Mouse (Mus musculus) 3T3-L1 (cell line): ENCODE data around the gene Auts2.

ENCODE experiments used
- DNase-seq: peaks from one replicate; pipeline ENCODE4 v3.0.0-alpha.2; 2015; ENCODE audit warnings: low read depth, low spot score

Gene Auts2

GRCm38 (mm10) chr5:131913562-131913961, 629.6 kb downstream of the Auts2 start:
- no peak for DNase-seq

- DNase-seq = no peak
Measured at GRCm38 (mm10) chr5:131912983-131913382, 630.2 kb downstream of the Auts2 start.

DNA sequence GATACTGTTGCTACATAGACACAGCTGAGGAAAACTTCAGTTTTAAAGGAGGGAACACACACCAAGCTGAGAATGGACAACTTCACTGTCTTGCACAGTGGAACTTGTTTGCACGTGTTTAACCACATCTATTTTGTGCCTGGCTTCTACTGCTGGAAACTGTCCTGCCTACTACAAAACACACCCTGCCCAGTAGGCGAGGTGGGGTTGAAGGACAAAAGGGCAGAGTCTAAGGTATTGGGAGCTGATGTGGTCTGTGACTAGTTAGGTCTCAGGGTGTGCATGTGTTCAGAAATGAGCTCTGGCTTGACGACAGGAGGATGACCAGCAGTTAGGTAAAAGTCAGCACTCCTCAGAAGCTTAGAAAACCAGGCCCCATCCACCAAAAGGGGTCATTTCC, 636.8 kb downstream of the Auts2 start:
- no peak for DNase-seq

GRCm38 (mm10) chr5:131904478-131904877, 638.7 kb downstream of the Auts2 start:
- DNase-seq = no peak

DNA sequence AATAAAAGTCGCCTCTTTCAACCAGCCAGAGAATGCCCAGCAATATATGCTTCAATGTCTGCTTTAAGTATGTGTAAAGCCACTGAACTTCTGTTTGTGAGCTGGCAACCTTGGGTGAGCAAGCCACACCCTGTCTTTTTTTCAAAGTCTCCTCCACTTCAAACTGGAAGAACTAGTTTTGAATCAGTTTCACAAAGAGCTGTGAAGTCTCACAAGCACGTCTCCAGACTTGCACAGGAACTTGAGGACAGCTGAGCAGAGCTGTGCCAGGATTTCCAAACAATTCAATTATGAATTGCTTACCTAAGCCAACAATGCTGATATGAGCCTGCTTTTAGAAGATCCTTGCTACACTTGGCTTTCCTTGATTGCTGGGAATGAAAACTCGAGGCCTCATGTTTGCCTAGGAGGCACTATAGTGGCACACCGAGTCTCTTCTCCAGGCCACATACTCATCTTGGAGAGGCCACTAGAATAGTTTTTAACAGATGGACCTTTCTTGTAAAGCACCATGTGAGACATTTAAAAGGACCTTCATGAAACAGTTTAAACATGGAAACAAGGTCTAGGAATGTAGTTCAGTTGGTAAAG, 645.0 kb downstream of the Auts2 start:
- no peak for DNase-seq

GRCm38 (mm10) chr5:131886636-131887035, 656.5 kb downstream of the Auts2 start:
- no peak for DNase-seq

DNA sequence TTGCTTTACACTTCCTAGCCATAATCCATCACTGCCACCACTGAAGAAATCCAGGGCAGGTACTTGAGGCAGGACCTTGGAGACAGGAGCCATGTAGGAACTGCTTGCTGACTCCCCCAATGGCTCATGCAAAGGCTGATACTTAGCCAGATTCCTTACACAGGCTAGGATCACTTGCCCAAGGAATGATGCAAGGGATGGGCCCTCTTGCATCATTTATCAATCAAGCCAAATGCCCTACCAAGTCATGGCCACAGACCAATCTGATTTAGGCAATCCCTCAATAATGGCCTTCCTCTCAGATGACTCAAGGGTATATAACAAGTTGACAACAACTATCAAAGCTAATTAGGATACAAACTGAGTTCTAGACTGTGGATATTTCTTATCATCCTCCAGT, 666.6 kb downstream of the Auts2 start:
- DNase-seq = no peak

GRCm38 (mm10) chr5:131875976-131876375, 667.2 kb downstream of the Auts2 start:
- DNase-seq = no peak

GRCm38 (mm10) chr5:131873116-131873515, 670.0 kb downstream of the Auts2 start:
- DNase-seq = no peak

DNA sequence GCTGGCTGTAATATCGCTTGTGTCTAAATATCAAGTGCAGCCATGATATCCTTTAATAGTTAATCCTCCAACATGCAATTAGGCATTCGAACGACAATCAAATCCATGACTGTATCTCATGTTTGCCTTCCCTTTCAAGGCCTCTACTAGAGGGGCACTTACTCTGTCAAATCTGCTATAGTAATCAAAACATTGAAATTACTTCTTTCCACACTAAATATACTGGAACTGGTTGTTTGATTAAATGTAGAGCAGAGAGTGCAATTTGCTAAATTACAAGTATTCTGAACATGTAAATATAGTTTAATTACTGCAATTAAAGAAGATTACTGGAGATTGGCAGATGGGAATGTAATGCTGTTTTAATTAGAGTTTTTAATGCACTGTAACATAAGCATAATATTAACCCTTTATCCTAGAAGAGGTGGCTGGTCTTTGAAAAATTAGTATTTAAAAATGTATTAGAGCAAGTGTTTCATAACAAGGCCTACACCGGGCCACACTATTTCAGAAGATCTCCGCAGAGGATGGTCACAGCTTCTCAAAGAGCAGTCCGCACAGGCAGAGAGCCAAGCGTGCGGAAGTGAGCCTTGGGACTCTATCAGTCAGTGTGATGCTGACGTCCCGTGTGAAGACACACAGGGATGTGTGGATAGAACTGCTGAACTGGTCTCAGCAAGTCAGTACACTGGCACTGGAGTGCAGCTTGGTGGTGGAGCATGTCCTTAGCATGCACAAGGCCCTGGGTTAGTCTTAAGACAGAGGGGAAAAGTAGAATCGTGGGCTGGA, 673.2 kb downstream of the Auts2 start:
- no peak for DNase-seq

GRCm38 (mm10) chr5:131865200-131865599, 677.9 kb downstream of the Auts2 start:
- DNase-seq = no peak

DNA sequence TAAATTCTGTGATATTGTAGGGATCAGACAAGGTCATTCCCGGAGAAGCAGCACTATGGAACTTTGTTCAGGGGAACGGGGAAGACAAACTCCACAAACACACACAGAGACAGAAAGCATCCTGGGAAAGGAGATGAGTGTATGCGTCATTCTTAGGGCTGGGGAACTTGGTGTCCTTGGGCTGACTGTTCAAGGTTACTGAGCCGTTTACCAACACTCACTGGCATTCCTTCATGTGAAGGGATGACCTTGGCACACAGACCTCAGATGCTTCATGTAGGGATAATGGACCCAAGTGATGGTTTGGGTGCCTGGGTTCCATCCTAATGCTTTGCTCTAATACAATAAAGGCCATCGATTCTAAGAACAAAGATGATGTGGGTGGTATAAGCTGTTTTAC, 685.2 kb downstream of the Auts2 start:
- no peak for DNase-seq

DNA sequence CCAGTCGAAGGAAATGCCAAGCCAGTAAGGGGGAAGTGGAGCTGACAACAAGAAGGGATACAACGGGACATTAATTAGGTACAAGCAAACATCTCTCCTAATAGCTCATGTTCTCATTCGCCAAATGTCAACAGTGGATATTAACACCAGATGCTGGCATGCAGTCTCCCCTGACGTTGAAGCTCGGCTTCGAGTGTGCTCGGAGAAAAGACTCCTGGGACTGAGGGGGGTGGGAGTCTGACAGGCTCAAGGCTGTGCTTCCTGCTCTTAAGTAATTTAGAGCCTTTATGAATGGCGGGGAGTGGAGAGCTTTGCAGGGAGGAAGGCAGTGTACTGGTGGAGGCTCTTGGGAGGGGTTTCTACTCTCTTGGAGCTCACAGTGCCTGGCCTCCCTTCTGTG, 687.8 kb downstream of the Auts2 start:
- DNase-seq = no peak

DNA sequence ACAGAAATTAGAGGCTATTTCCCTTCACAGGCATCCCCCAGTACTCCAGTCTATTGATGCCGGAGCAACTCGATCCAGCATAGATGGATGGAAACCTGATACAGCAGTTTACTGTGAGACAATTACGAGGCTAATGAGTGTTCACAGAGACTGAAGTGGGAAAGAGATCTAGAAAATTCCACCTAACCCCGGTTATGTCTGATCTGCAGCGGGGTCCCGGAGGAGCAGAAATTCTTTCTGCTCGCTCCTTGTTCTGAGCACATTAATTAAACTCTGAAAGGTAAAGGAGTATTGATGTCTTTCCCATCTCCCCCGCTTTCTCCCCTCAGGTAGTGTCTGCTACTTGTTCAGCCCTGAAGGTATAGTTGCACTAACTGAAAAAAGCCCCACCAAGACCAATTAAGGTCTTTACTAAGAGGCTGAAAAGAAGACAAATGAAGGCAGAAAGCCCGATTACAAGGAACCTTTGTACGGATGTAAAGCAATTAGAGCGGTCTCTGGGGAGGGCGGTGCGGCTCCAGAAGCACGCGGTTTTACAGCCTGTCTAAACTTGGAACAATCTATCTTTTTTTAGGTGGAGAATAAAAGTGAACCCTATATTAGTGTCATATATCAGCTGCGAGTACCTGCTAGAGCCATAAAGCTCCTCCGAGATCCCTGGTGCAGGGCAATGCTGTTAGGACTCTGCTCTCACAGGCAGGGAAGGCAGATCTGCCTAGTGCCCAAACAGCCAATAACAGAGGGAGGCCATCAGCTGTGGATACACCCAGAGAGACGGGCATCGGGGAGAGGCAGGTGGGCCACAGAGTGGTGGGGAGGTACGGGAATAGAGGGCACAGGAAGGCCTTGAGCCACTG, 691.3 kb downstream of the Auts2 start:
- no peak for DNase-seq

DNA sequence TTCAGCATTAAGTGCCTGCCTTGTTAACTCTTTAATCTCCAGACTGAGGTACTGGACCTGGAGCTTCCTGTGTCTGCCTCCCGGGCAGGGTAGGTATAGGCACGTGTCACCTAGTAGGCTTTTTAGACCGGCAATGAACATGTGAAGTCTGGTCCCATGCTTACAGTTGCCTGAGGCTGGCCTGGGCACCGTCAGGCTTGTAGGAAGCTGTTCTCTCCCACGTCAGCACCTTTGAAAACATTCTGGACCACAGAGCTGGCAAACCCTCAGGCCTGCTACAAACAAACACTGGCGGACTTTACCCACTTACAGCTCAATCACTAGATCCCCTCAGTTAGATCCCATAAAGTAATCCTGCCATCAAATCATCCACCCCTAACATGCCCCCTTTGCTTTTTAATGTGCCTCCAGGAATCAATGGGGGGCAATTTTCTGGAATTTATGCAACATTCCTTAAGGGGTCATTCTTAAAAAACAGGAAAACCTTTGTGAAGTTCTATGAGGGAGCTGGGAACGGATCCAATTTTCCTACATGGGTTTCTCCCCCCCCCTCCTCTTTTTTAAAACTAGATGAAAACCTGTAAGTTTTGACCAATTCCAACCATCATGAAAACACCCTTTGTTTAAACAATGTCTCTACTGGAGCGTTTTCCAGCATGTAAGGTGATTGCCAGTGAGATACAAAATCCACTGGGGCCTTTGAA, 692.4 kb downstream of the Auts2 start:
- DNase-seq = no peak

DNA sequence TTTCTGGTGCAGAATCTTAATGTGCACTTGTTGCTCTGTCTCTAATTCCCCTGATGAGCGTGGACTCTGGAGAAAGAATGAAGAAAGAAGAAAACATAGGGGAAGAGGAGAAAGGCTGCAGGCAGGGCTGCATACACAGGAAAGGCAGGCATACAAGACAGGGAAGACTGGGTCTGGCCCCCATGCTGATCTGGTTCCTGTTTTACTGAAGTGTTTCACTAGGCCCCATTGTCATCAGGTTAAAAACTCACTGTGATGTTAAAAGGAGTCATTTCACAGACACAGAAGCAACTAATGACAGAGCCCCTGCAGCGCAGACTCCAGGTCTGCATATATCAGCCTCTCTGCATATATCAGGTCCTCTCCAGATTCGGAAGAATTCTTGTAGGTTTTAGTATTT, 693.5 kb downstream of the Auts2 start:
- no peak for DNase-seq

- DNase-seq = no peak
Measured at GRCm38 (mm10) chr5:131844519-131844800, 698.7 kb downstream of the Auts2 start.

- DNase-seq = no peak
Measured at GRCm38 (mm10) chr5:131843766-131844518, 699.2 kb downstream of the Auts2 start.

DNA sequence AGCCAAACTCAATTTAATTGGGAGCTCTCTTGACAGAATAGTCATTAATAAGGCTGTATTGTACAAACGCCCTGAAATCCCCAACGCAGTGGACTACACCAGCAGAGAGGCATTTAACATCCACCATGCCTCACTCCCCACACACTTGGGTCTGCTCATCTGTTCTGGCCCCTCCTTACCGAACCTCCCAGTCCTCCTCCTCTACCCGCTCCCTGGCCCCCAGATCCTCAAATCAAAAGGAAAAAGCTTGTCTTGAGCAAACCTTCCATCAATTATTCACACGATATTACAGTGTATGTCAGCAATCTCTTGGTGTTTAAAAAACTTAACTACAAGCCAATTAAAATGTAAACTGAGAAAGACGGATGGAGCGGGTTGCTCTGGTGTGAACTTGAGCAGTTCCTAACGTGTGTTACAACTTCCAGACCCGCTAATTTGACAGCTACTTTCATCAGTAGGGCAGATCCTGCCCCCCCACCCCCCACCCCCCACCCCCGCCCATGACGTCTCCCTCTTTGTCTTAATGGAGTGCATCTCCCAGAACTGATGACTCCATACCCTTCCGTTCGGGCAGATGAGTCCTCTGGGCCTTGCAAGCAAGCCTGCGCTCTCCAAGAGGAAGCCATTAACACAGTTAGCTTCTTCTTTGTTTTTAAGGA, 703.4 kb downstream of the Auts2 start:
- no peak for DNase-seq

GRCm38 (mm10) chr5:131839023-131839422, 704.1 kb downstream of the Auts2 start:
- no peak for DNase-seq

DNA sequence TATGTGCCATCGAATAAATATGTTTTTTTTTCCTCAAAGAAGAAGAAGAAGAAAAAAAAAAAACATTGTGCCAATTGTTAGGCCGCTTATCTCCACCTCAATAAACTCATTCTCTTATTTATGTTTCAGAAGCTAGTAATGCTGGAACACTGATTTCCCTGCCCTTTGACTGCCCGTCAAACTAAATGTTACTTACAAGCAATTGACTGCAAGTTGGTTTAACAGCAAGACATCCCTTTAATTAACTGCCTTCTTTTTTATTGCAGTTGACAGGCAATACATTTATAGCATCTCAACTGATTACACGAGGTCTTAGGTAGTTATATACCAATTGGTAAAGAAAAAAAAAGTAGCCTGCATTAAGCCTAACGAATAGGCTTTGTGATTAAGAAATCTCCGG, 705.1 kb downstream of the Auts2 start:
- no peak for DNase-seq
